Mouse (Mus musculus) embryonic facial prominence, embryonic 11.5 days (tissue): ENCODE data around the gene 1700003E16Rik. TPM values are rescaled to one million over a fixed set of nuclear protein-coding genes. Genes with fewer than 3 reads are reported as not detected.

Source experiments
- ATAC-seq: fragments of 200-750 bp; cut with Nextera tagmentation; replicated peaks from 2 replicates; pipeline ENCODE4 v1.8.0; 2017; ENCODE audit warnings: low read depth; ENCODE audit not compliant: insufficient number of reproducible peaks, low FRiP score, low TSS enrichment
- DNase-seq: peaks from one replicate; pipeline ENCODE4 v3.0.0-alpha.2; 2015; ENCODE audit warnings: low spot score
- H3K27ac ChIP-seq: fragments of 300-500 bp; sonication (generic); replicated peaks from 2 replicates; pipeline ENCODE4 v1.5.1; 2014; ENCODE audit warnings: mild to moderate bottlenecking, low read depth, low read length, control low read depth
- H3K27me3 ChIP-seq: fragments of 300-500 bp; sonication (generic); 2 replicates; pipeline ENCODE4 v1.6.1; 2014; ENCODE audit warnings: mild to moderate bottlenecking, low read length, moderate library complexity, mixed read lengths; ENCODE audit not compliant: control insufficient read depth, insufficient read depth
- H3K36me3 ChIP-seq: fragments of 300-500 bp; sonication (generic); replicated peaks from 2 replicates; pipeline ENCODE4 v1.6.1; 2014; ENCODE audit warnings: low read depth, mild to moderate bottlenecking, low read length, moderate library complexity, mixed read lengths; ENCODE audit not compliant: control insufficient read depth, insufficient read depth
- H3K4me1 ChIP-seq: fragments of 300-500 bp; sonication (generic); 2 replicates; pipeline ENCODE4 v1.6.1; 2014; ENCODE audit warnings: low read length, mixed read lengths; ENCODE audit not compliant: control insufficient read depth, insufficient read depth
- H3K4me2 ChIP-seq: fragments of 300-500 bp; sonication (generic); 2 replicates; pipeline ENCODE4 v1.6.1; 2014; ENCODE audit warnings: low read depth, mild to moderate bottlenecking, control low read depth, low read length, moderate library complexity
- H3K4me3 ChIP-seq: fragments of 300-500 bp; sonication (generic); 2 replicates; pipeline ENCODE4 v1.5.1; 2014; ENCODE audit warnings: low read depth, low read length, control low read depth
- H3K9ac ChIP-seq: fragments of 300-500 bp; sonication (generic); replicated peaks from 2 replicates; pipeline ENCODE4 v1.6.1; 2014; ENCODE audit warnings: mild to moderate bottlenecking, control low read depth, low read length
- H3K9me3 ChIP-seq: fragments of 300-500 bp; sonication (generic); replicated peaks from 2 replicates; pipeline ENCODE4 v1.6.1; 2016; ENCODE audit warnings: mild to moderate bottlenecking, low read length, inconsistent platforms, mixed read lengths; ENCODE audit not compliant: control insufficient read depth
- WGBS: fragments of 180-500 bp; shearing (Covaris S2); extraction: QIAGEN DNeasy Blood & Tissue Kit; methylation state at CpG from one replicate; pipeline ENCODE4 v1.1.7; 2014; 5-methylcytosine and 5-hydroxymethylcytosine counted together
- polyA plus RNA-seq: library from polyadenylated mRNA; unstranded; fragments of >200 nt; fragmentation: Nextera tagmentation; extraction: Ambion mirVana; gene quantifications from 2 replicates; pipeline ENCODE4 v1.2.1, GENCODE M21; 2014

The 1700003E16Rik gene
- polyA plus RNA-seq, 1 experiment from 2014 or later = 0.97 TPM

DNA sequence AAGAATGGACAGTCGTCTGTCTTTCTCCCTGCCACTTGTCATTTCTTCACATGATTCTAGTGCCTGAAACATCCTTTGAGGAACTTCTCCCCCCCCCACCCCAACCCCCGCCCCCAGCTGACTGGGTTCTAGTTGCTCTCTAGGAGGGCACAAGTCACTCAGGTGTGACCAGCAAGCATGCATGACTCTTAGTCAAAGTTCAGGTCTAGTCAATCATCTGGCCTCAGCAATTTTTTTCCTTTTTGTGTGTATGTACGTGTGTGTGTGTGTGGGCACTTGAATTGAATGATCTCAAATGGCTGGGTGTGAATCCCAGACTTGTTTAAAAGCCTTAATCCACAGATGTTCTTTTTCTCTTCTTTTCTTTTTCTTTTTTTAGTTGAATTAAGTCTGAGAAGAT is 22.0 kb upstream of the 1700003E16Rik start:
- Histone ChIP-seq H3K4me1 (peaks cover 2% of the 10 kb centered on the region), H3K4me3 (no peak overlapping the region), H3K27me3 (no peaks in the 10 kb centered on the region), H3K4me2 (no peak overlapping the region), H3K27ac (no peak overlapping the region), H3K9me3 (no peaks in the 10 kb centered on the region), H3K36me3 (no peaks in the 10 kb centered on the region), H3K9ac (no peak overlapping the region)
- no peak for DNase-seq
- WGBS = 80% methylated on average over 3 of the region's 3 CpGs
- ATAC-seq = no peak

DNA sequence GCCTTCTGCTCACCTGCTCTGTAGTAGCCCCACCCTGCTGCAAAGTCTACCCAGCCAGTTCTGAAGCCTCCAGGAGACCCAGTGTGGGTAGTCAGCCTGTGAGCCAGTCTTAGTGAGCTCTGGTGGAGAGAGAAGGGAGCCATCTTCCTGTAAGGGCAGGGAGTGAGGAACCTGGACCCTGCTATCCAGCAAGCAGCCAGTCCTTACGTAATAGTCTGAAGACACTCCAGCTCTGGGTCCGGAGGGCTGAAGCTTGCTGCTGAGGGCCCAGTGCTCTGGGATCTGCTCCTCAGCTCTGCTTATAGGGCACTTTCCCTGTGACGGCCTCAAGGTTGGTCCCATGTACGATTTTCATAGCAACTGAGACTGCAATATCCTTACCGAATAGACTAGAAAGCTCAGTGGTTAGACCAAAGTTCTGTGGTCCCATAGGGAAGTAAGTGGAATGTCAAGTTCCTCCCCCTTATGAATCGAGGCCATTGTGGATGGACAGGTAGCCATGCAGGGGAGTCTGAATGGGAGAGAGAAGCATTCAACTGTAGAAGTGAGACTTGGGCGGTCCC is 21.2 kb upstream of the 1700003E16Rik start, which contains the start of gene Rtkn:
Rtkn (plus strand) TSS at position 513 of the 563 bp plus-strand sequence.
- 59% methylated on average over 7 of the region's 7 CpGs for WGBS
- H3K27me3 ChIP-seq = no peaks in the 10 kb centered on the region

DNA sequence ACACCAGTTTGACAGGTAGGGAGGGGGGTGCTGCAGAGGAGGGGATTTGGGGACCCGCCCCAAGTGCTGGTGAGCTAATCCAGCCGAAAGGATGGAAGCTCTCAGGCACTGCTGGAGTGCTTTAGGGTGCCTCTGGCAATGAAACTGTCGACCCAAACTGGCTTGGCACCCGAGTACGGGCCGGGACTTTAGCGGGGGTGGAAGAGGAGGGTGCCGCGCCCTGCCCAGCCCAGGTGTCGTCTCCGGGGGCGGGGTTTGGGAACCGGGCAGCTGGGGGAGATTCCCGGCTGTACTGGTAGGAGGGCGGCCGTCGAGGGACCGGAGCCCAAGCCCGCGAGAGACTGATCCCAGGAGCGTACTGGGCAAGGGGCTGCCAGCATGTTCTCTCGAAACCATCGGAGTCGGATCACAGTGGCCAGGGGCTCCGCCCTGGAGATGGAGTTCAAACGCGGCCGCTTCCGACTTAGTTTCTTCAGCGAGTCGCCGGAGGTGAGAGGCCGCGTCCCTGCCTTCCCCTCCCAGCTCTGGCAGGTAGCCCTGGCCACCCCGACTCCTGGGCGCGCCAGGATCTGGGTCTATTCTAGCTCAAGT is 20.5 kb upstream of the 1700003E16Rik start:
- peak overlapping the region; percentile 88 for H3K4me2 ChIP-seq
- no peaks in the 10 kb centered on the region for H3K27me3 ChIP-seq
- peaks cover 2% of the 10 kb centered on the region for H3K4me1 ChIP-seq
- no peaks in the 10 kb centered on the region for H3K9me3 ChIP-seq
- DNase-seq = no peak
- peak overlapping the region; percentile 56; the same call in 1 of the 2 replicates for H3K27ac ChIP-seq
- peak overlapping the region; percentile 76 for H3K9ac ChIP-seq
- H3K4me3 ChIP-seq = peak overlapping the region; percentile 50
- no peaks in the 10 kb centered on the region for H3K36me3 ChIP-seq
- WGBS = 3% methylated on average over 37 of the region's 37 CpGs
- ATAC-seq = no peak

More for the DNA sequence above, 21.2 kb upstream of the 1700003E16Rik start, which contains the start of gene Rtkn:
- no peaks in the 10 kb centered on the region for H3K36me3 ChIP-seq
- DNase-seq = no peak
- H3K9ac ChIP-seq = peak within 1 kb of the TSS; percentile 76
- no peaks in the 10 kb centered on the region for H3K9me3 ChIP-seq
- H3K4me2 ChIP-seq = peak within 1 kb of the TSS; percentile 88
- ATAC-seq = no peak
- H3K27ac ChIP-seq = peak within 1 kb of the TSS; percentile 99
- H3K4me3 ChIP-seq = peak within 1 kb of the TSS; percentile 50
- peaks cover 2% of the 10 kb centered on the region for H3K4me1 ChIP-seq

DNA sequence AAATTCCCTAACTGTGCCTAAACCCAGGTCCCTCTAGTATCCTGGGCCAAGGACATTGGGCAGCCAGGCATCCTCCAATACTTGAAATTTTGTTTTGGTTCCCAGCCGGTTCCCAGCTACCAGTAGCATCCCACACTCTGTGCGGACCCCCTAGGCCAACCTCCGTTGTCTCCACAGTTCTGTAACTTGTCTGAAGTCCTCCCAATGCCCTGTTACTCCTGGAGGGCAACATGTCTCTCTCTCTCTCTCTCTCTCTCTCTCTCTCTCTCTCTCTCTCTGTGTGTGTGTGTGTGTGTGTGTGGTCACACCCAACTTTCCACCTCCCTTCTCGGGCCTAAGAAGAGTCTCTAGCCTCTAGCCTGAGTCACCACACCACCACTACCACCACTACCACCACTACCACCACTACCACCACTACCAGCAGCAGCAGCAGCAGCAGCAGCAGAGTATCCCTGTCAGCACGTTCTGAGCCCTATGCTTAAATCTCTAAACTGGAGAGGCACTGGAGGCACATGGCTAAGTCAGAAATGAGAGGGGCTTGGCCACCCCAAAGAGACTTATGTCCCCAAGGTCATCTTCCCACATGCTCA is 19.8 kb upstream of the 1700003E16Rik start:
- no peaks in the 10 kb centered on the region for H3K36me3 ChIP-seq
- no peak for DNase-seq
- 0 out of 2 replicates have a peak, but pooled peaks have one; percentile 0 for ATAC-seq
- WGBS = 4% methylated on average over 5 of the region's 5 CpGs
- H3K4me1 ChIP-seq = peaks cover 2% of the 10 kb centered on the region
- H3K9me3 ChIP-seq = no peaks in the 10 kb centered on the region
- peak overlapping the region; percentile 76 for H3K9ac ChIP-seq
- H3K4me3 ChIP-seq = peak overlapping the region; percentile 50
- H3K4me2 ChIP-seq = peak overlapping the region; percentile 88
- no peaks in the 10 kb centered on the region for H3K27me3 ChIP-seq
- H3K27ac ChIP-seq = peak overlapping the region; percentile 99

DNA sequence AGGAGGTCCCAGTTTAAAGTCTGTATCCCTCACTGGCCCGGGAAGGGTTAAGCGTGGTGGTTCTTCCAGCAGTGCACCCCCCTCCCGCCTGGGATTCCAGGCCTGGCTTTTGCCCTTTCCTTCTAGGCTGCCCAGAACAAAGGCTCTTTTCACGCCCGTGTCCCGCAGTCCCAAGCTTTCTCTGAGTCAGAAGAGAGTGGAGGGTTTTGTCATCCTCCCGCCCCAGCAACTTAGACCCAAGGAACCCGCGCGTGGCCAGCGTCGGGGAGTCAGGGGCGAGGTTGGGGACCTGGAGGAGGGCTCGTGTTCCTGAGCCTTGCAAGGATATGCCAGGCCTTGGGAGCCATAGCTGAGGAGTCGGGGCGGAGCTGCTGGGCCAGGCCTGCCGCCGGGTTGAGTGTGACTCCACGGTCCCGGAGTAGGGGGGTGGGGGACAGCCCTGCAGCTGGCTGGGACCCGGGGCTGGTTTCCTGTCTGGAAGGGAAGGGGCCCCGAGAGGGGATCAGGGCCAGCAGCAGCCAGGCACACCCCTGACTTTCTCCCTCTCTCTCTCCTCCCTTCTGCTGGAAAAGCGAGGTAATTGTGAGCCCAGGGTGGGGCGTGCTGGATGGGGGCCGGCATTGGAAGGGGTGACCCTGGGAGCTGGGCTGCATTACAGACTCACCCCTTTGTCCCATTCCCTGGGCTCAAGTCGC is 19.2 kb upstream of the 1700003E16Rik start:
- under 1% methylated on average over 26 of the region's 26 CpGs for WGBS
- ATAC-seq (peak; percentile 79), DNase-seq (peak; percentile 87)
- Histone ChIP-seq H3K4me1 (peaks cover 5% of the 10 kb centered on the region), H3K27ac (peak overlapping the region; percentile 99), H3K9me3 (no peaks in the 10 kb centered on the region), H3K27me3 (no peaks in the 10 kb centered on the region), H3K4me3 (peak overlapping the region; percentile 50), H3K4me2 (peak overlapping the region; percentile 88), H3K9ac (peak overlapping the region; percentile 76), H3K36me3 (no peaks in the 10 kb centered on the region)

DNA sequence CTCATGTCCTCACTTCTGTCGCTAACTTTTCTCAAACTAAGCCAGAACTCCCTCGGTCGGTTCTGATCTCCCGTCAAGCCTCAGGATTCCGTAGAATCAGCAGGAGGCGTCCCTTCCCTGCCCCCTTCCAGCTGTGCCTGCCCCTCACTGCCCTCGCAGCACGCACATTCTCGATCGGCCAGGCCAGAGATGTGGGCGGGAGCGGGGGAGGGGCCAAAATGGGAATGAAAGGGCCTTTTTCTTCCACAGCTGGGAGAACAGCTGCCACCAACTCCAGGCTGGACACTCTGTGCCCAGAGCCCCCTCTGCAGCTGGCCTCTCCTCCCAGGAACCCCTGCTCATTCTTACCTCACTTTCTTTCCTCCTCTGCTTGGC is 18.6 kb upstream of the 1700003E16Rik start:
- Histone ChIP-seq H3K36me3 (no peaks in the 10 kb centered on the region), H3K27ac (peak overlapping the region; percentile 99), H3K27me3 (no peaks in the 10 kb centered on the region), H3K4me1 (peaks cover 9% of the 10 kb centered on the region), H3K4me3 (peak overlapping the region; percentile 50), H3K9me3 (no peaks in the 10 kb centered on the region), H3K4me2 (peak overlapping the region; percentile 88), H3K9ac (peak overlapping the region; percentile 76)
- WGBS = under 1% methylated on average over 12 of the region's 12 CpGs
- DNase-seq = peak; percentile 94
- peak; percentile 61 for ATAC-seq

DNA sequence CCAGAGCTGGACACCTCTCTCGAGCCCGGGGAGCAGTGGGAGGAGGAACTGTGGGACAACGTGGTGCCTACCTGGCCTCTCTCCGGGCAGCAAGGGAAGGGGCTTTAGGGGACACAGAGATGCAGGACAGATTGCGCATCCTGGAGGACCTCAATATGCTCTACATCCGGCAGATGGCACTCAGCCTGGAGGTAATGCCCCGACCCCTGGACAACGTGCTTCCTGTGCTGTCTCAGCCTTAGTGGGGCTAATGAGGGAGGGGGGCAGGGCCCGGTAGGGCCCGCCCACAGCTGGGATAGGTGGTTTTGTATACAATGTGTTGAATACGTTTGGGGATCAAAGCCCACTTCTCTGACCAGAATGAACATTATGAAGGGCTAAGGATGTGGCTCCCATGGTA is 18.1 kb upstream of the 1700003E16Rik start:
- H3K27ac ChIP-seq = peak overlapping the region; percentile 99
- peak; percentile 21 for ATAC-seq
- H3K36me3 ChIP-seq = no peaks in the 10 kb centered on the region
- H3K9me3 ChIP-seq = no peaks in the 10 kb centered on the region
- no peaks in the 10 kb centered on the region for H3K27me3 ChIP-seq
- under 1% methylated on average over 11 of the region's 11 CpGs for WGBS
- peak; percentile 73 for DNase-seq
- H3K4me2 ChIP-seq = peak overlapping the region; percentile 88
- H3K4me1 ChIP-seq = peaks cover 9% of the 10 kb centered on the region
- H3K4me3 ChIP-seq = peak overlapping the region; percentile 50
- H3K9ac ChIP-seq = peak overlapping the region; percentile 76
